Mouse (Mus musculus) megakaryocyte, embryonic 14.5 days (primary cell): ENCODE data around the gene Fam92b.

Experiments used
- FLI1 ChIP-seq: IDR thresholded peaks from 2 replicates; pipeline ENCODE4 v1.6.1; 2012; ENCODE audit warnings: low read length, inconsistent platforms, mixed read lengths
- GATA1 ChIP-seq: IDR thresholded peaks from 3 replicates; pipeline ENCODE4 v1.6.1; 2012; ENCODE audit warnings: mixed read lengths, low read length, inconsistent platforms, borderline replicate concordance

DNA sequence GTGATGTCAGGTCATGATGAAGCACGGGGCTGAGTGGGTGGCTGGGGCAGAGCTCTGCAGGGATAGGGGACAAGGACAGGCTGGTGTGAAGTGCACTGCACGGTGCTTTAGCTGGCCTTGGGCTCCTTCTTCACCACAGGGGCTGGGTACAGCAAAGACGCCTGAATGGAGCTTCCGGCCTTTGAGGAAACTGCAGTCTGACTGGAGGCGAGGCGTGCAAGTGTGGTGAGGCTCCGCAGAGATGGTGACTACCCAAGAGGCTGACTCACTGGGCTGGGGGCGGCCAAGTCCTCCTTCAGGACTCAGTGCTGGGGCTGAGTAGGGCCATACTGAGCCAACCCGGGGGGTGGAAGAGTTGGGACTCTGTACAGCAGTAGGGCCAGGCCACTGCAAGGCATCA is 28.6 kb upstream of the Fam92b start:
- TF ChIP-seq GATA1 (no peak), FLI1 (no peak)
